Mouse (Mus musculus): Measurements from ENCODE around the gene Pcp4l1.

DNA sequence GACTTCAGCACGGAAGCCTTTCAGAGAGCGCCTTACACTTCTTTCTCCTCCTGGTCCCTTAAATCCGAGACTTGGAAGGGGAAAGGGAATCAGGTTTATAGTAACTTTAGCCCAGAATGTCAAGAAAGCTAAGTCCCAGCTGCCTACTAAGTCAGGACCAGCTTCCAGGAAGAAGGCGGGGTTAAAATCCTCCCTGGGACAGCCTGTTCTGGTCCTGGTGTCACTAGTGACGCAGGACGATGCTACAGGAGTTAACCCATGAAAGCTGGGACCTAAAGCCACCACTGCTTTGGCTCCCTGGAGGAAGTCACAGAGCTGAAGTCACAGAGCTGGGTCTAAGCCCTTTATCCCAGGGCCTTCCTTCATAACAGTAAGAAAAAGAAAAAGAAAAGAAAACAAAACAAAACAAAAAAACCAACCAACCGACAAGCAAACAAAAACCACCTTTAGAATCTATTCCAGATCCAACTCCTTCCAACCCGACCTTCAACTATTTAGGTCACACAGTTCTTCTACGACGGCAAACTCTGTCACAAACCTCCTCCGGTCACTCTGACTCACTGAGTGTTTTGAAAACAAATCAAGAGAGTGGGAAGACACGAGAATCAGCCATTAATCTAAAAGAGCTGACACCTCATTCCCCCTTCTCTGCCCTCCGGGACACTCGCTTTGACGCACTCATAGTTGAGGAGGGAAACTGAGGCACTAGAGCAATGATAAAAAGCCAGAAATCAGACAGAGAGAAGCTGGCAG is 44.1 kb upstream of the Pcp4l1 start:
- TF ChIP-seq CTCF (IDR thresholded peaks at IDR 0.05; ENCODE audit: low read depth) (no peak), EP300 (IDR thresholded peaks at IDR 0.05; ENCODE audit: low read depth) (peak; percentile 64)

All from heart, postnatal 0 days (tissue).